Mouse (Mus musculus) CH12.LX (cell line): ENCODE data around the gene Tmem158. TPM values are rescaled to one million over a fixed set of nuclear protein-coding genes. Genes with fewer than 3 reads are reported as not detected.

Source experiments
- DNase-seq: peaks from one replicate; pipeline ENCODE4 v3.0.0-alpha.2; 2013; ENCODE audit errors: extremely low read depth
- H3K27ac ChIP-seq: 2 replicates; pipeline ENCODE4 v1.5.1; 2012; ENCODE audit warnings: low read depth, mild to moderate bottlenecking, control low read depth, moderate library complexity; ENCODE audit not compliant: insufficient read depth
- H3K27me3 ChIP-seq: replicated peaks from 2 replicates; pipeline ENCODE3; 2012; ENCODE audit warnings: inconsistent platforms
- H3K36me3 ChIP-seq, 2 experiments: replicated peaks in 1 of 2; 2 replicates each; pipeline versions ENCODE3 to v1.6.1; 2012; ENCODE audit warnings: inconsistent platforms in 1 of 2, low read length in 1 of 2, mild to moderate bottlenecking in 1 of 2, mixed read lengths in 1 of 2, moderate library complexity in 1 of 2; ENCODE audit not compliant: control insufficient read depth in 1 of 2, insufficient read depth in 1 of 2
- H3K4me1 ChIP-seq, 2 experiments: 2 replicates each; pipeline ENCODE4 v1.6.1; 2012; ENCODE audit warnings: inconsistent platforms in 1 of 2, moderate library complexity in 1 of 2; ENCODE audit not compliant: insufficient read depth in 2 of 2, control insufficient read depth in 1 of 2
- H3K4me2 ChIP-seq: 2 replicates; pipeline ENCODE4 v1.6.1; 2012; ENCODE audit warnings: low read depth, mild to moderate bottlenecking, control low read depth; ENCODE audit not compliant: poor library complexity, insufficient read depth, severe bottlenecking
- H3K4me3 ChIP-seq, 3 experiments: fragments of 150-350 bp in 1 of 3; sonication (generic) in 1 of 3; replicated peaks in 1 of 3; 2 replicates each; pipeline versions ENCODE3 to v1.5.1; 2011 to 2012; ENCODE audit warnings: low read depth in 2 of 3, low read length in 2 of 3, mild to moderate bottlenecking in 2 of 3, moderate library complexity in 2 of 3, control low read depth in 1 of 3, improper control_type of control experiment in 1 of 3, inconsistent platforms in 1 of 3, mixed read lengths in 1 of 3; ENCODE audit not compliant: poor library complexity in 1 of 3
- H3K79me2 ChIP-seq: replicated peaks from 2 replicates; pipeline ENCODE4 v1.6.1; 2012; ENCODE audit warnings: mild to moderate bottlenecking, moderate library complexity; ENCODE audit not compliant: control insufficient read depth, poor library complexity, insufficient read depth, severe bottlenecking; ENCODE audit errors: extremely low read depth
- H3K9ac ChIP-seq: 2 replicates; pipeline ENCODE4 v1.6.1; 2012; ENCODE audit warnings: low read depth, mild to moderate bottlenecking, control low read depth, moderate library complexity; ENCODE audit not compliant: insufficient read depth
- H3K9me3 ChIP-seq: replicated peaks from 2 replicates; pipeline ENCODE3; 2012; ENCODE audit warnings: low read length, inconsistent platforms, mixed read lengths
- BHLHE40 ChIP-seq: IDR thresholded peaks from 2 replicates; pipeline ENCODE4 v1.6.1; 2011; ENCODE audit warnings: mild to moderate bottlenecking, low read depth, low read length, improper control_type of control experiment
- CHD1 ChIP-seq: IDR thresholded peaks from 2 replicates; pipeline ENCODE4 v1.6.1; 2012; ENCODE audit warnings: low read depth, low read length, improper control_type of control experiment, inconsistent platforms
- ELF1 ChIP-seq: IDR thresholded peaks from 2 replicates; pipeline ENCODE4 v1.6.1; 2014; ENCODE audit warnings: low read depth, mild to moderate bottlenecking, inconsistent platforms, low read length, improper control_type of control experiment
- EP300 ChIP-seq: IDR thresholded peaks from 2 replicates; pipeline ENCODE4 v1.6.1; 2011; ENCODE audit warnings: low read length, improper control_type of control experiment
- ETS1 ChIP-seq: conservative IDR thresholded peaks from 2 replicates; pipeline ENCODE4 v1.6.1; 2012; ENCODE audit warnings: low read depth, mild to moderate bottlenecking, inconsistent platforms, low read length, improper control_type of control experiment, moderate library complexity
- IRF4 ChIP-seq: IDR thresholded peaks from 2 replicates; pipeline ENCODE4 v1.6.1; 2014; ENCODE audit warnings: low read depth, mild to moderate bottlenecking, inconsistent platforms, low read length, improper control_type of control experiment
- MAX ChIP-seq: IDR thresholded peaks from 2 replicates; pipeline ENCODE4 v1.6.1; 2011; ENCODE audit warnings: low read length, improper control_type of control experiment
- MYC ChIP-seq: IDR thresholded peaks from 2 replicates; pipeline ENCODE4 v1.6.1; 2011; ENCODE audit warnings: low read depth, mild to moderate bottlenecking, improper control_type of control experiment, low read length
- NELFE ChIP-seq: IDR thresholded peaks from 2 replicates; pipeline ENCODE4 v1.6.1; 2011; ENCODE audit warnings: low read depth, low read length, improper control_type of control experiment
- PAX5 ChIP-seq: IDR thresholded peaks from 2 replicates; pipeline ENCODE4 v1.6.1; 2012; ENCODE audit warnings: low read length, inconsistent platforms, mixed read lengths
- POLR2A ChIP-seq: IDR thresholded peaks from 2 replicates; pipeline ENCODE4 v1.6.1; 2011; ENCODE audit warnings: low read depth, mild to moderate bottlenecking, improper control_type of control experiment, low read length
- SMC3 ChIP-seq: IDR thresholded peaks from 2 replicates; pipeline ENCODE4 v1.6.1; 2011; ENCODE audit warnings: low read depth, low read length, improper control_type of control experiment
- TBP ChIP-seq: conservative IDR thresholded peaks from 2 replicates; pipeline ENCODE4 v1.6.1; 2011; ENCODE audit warnings: low read depth, low read length, improper control_type of control experiment
- TCF12 ChIP-seq: IDR thresholded peaks from 2 replicates; pipeline ENCODE4 v1.6.1; 2014; ENCODE audit warnings: low read depth, mild to moderate bottlenecking, inconsistent platforms, low read length, improper control_type of control experiment
- ZKSCAN1 ChIP-seq: IDR thresholded peaks from 2 replicates; pipeline ENCODE4 v1.6.1; 2012; ENCODE audit warnings: low read depth, inconsistent platforms, low read length, improper control_type of control experiment, borderline replicate concordance
- ZNF384 ChIP-seq: IDR thresholded peaks from 2 replicates; pipeline ENCODE4 v1.6.1; 2012; ENCODE audit warnings: low read depth, low read length, improper control_type of control experiment, inconsistent platforms
- dilution Hi-C: fragments of 300-500 bp; cut with MboI; formaldehyde crosslinking; loops from 2 replicates; pipeline ENCODE4 v1.14.3; 2020; ENCODE audit warnings: low sequenced_read_pairs; ENCODE audit not compliant: extremely low pct_unique_long_range_greater_than_20kb, extremely low pct_ligation_motif_present
- in situ Hi-C: fragments of 300-500 bp; cut with MboI; formaldehyde crosslinking; loops from 3 replicates; pipeline ENCODE4 v1.14.3; 2019; ENCODE audit warnings: low sequenced_read_pairs, low pct_ligation_motif_present, low pct_unique_long_range_greater_than_20kb, mixed read lengths
- polyA plus RNA-seq: library from polyadenylated mRNA; unstranded; fragments of >175 nt; gene quantifications from 2 replicates; pipeline ENCODE4 v1.2.1, GENCODE M21; 2012; ENCODE audit warnings: low read depth; ENCODE audit not compliant: insufficient read length
- total RNA-seq, 2 experiments: library from RNA; depleted of rRNA; stranded (reverse); fragments of 300-350 nt in 1 of 2; fragments of >200 nt in 1 of 2; gene quantifications; 2 replicates each; pipeline ENCODE4 v1.2.3; 2012 to 2014

The Tmem158 gene
- total and polyA plus RNA-seq, 3 experiments = 2.1 to 7.3 (median 2.4) TPM

- H3K9ac ChIP-seq = no peak overlapping the region
- no peaks in the 10 kb centered on the region for H3K79me2 ChIP-seq
- peaks cover 37 to 69% of the 10 kb centered on the region in 2 experiments for H3K4me1 ChIP-seq
- TF ChIP-seq SMC3 (no peak), EP300 (peak; percentile 32; the same call in 1 of the 2 replicates), ETS1 (peak; percentile 49), TCF12 (0 out of 2 replicates have a peak, but pooled peaks have one; percentile 37), BHLHE40 (peak; percentile 35; the same call in 1 of the 2 replicates), IRF4 (peak; percentile 45; the same call in 1 of the 2 replicates)
- H3K4me3 ChIP-seq = no peak overlapping the region
- no peaks in the 10 kb centered on the region for H3K27me3 ChIP-seq
- in situ Hi-C loops (no loop called here), dilution Hi-C loops (no loop called here)
- H3K9me3 ChIP-seq = peaks cover 3% of the 10 kb centered on the region
- no peak for DNase-seq
- H3K27ac ChIP-seq = peak overlapping the region; percentile 23; the same call in 1 of the 2 replicates
- no peaks in the 10 kb centered on the region for H3K36me3 ChIP-seq
- peak overlapping the region; percentile 22 for H3K4me2 ChIP-seq
Measured at GRCm38 (mm10) chr9:123239651-123240050, 20.9 kb downstream of the Tmem158 start.

- DNase-seq = peak; percentile 46
- H3K27me3 ChIP-seq = no peaks in the 10 kb centered on the region
- no peaks in the 10 kb centered on the region for H3K79me2 ChIP-seq
- H3K9ac ChIP-seq = peak overlapping the region; percentile 29; the same call in 1 of the 2 replicates
- H3K4me1 ChIP-seq = peaks cover 37 to 69% of the 10 kb centered on the region in 2 experiments
- H3K4me3 ChIP-seq = no peak overlapping the region
- dilution Hi-C loops = no loop called here
- in situ Hi-C loops = no loop called here
- H3K9me3 ChIP-seq = peaks cover 3% of the 10 kb centered on the region
- H3K27ac ChIP-seq = peak overlapping the region; percentile 31
- TF ChIP-seq BHLHE40 = peak; percentile 48; the same call in 1 of the 2 replicates
- TF ChIP-seq PAX5 = no peak
- 0 out of 2 replicates have a peak, but pooled peaks have one; percentile 7 for TF ChIP-seq ELF1
- TF ChIP-seq POLR2A = 0 out of 2 replicates have a peak, but pooled peaks have one; percentile 19
- TF ChIP-seq ETS1 = peak; percentile 22; the same call in 1 of the 2 replicates
- TF ChIP-seq EP300 = 0 out of 2 replicates have a peak, but pooled peaks have one; percentile 38
- peak; percentile 48; the same call in 1 of the 2 replicates for TF ChIP-seq MAX
- TF ChIP-seq TBP = no peak
- TF ChIP-seq ZNF384 = peak; percentile 86
- TF ChIP-seq CHD1 = no peak
- TF ChIP-seq NELFE = no peak
- TF ChIP-seq MYC = 0 out of 2 replicates have a peak, but pooled peaks have one; percentile 15
- TF ChIP-seq ZKSCAN1 = no peak
- H3K36me3 ChIP-seq = no peaks in the 10 kb centered on the region
- H3K4me2 ChIP-seq = peak overlapping the region; percentile 22
Measured at GRCm38 (mm10) chr9:123238256-123239045, 22.1 kb downstream of the Tmem158 start.
